Comparison of ENCODE assay signal across 8 mouse cellular contexts in genomic region chr17:55446185-55446527, GRCm38 (mm10). TPM values are rescaled to one million over a fixed set of nuclear protein-coding genes. Genes with fewer than 3 reads are reported as not detected.
DNase-seq lines count a peak whose midpoint lies in the region; ATAC-seq lines count a peak whose summit lies in the region.

No protein-coding gene starts in this region.

- peaks cover 31% of the 10 kb centered on the region for H3K27me3 ChIP-seq in intestine, embryonic 15.5 days (replicated peaks)
- H3K27me3 ChIP-seq in stomach, embryonic 15.5 days (replicated peaks) = peaks cover 25% of the 10 kb centered on the region

- H3K9ac ChIP-seq in intestine, embryonic 15.5 days = no peak overlapping the region
- H3K9ac ChIP-seq in stomach, embryonic 15.5 days = 0 out of 2 replicates have a peak overlapping the region, but pooled peaks have one; percentile 16

- H3K4me3 ChIP-seq in intestine, embryonic 15.5 days (replicated peaks) = peak overlapping the region; percentile 49
- peak overlapping the region; percentile 52 for H3K4me3 ChIP-seq in stomach, embryonic 15.5 days (replicated peaks)

- no peak overlapping the region for H3K27ac ChIP-seq in intestine, embryonic 15.5 days
- H3K27ac ChIP-seq in stomach, embryonic 15.5 days = no peak overlapping the region

- no peaks in the 10 kb centered on the region for H3K9me3 ChIP-seq in intestine, embryonic 15.5 days
- no peaks in the 10 kb centered on the region for H3K9me3 ChIP-seq in stomach, embryonic 15.5 days

- no peaks in the 10 kb centered on the region for H3K36me3 ChIP-seq in intestine, embryonic 15.5 days
- no peaks in the 10 kb centered on the region for H3K36me3 ChIP-seq in stomach, embryonic 15.5 days

- peak; percentile 30 to 33 for DNase-seq in frontal cortex, postnatal 36 days (ENCODE audit: low spot score in 2 of 2)
- DNase-seq in frontal cortex, postnatal 25 days (ENCODE audit: low spot score in 2 of 2) = no peak
- DNase-seq in right cerebral cortex, adult 18-20 months = peak; percentile 31
- DNase-seq in right cerebral cortex, postnatal 25 days = no peak
- no peak for DNase-seq in gastrocnemius, postnatal 10 days
- DNase-seq in left cerebral cortex, adult 11 months (ENCODE audit: low spot score) = no peak

- H3K4me1 ChIP-seq in intestine, embryonic 15.5 days (replicated peaks) = 0 out of 2 replicates have a peak, but pooled peaks cover 5% of the 10 kb centered on the region
- H3K4me1 ChIP-seq in stomach, embryonic 15.5 days = 0 out of 2 replicates have a peak, but pooled peaks cover 4% of the 10 kb centered on the region

- ATAC-seq in intestine, embryonic 15.5 days = peak; percentile 71
- peak; percentile 52; the same call in 1 of the 2 replicates for ATAC-seq in stomach, embryonic 15.5 days (ENCODE audit: insufficient read depth, low FRiP score, low read depth)

- H3K4me2 ChIP-seq in intestine, embryonic 15.5 days (replicated peaks) = peak overlapping the region; percentile 93
- H3K4me2 ChIP-seq in stomach, embryonic 15.5 days = peak overlapping the region; percentile 96

- under 1% methylated on average over 6 of the region's 6 CpGs for WGBS in intestine, embryonic 15.5 days
- WGBS in stomach, embryonic 15.5 days = 2% methylated on average over 6 of the region's 6 CpGs

RNA-seq across cellular contexts. Expression of gene St6gal2, which starts 1.0 kb away (rescaled TPM):
- 0.55 and 0.58 TPM in 2 replicates for polyA plus RNA-seq in intestine, embryonic 15.5 days (2015; fragmentation: Nextera tagmentation; extraction: Ambion mirVana)
- 1.5 and 2.2 TPM in 2 replicates for polyA plus RNA-seq in stomach, embryonic 15.5 days (2015; fragmentation: Nextera tagmentation; extraction: Ambion mirVana)
- under 1 TPM; 0.05 to 0.45 TPM for total RNA-seq in gastrocnemius, postnatal 10 days (2021)

Comparison
In these comparisons a context has a peak if more than half of its experiments do, and no peak if none do; other contexts are left out.
1. DNase-seq: peak in frontal cortex, postnatal 36 days (2 of 2) and right cerebral cortex, adult 18-20 months (single experiment); none in frontal cortex, postnatal 25 days (0 of 2), right cerebral cortex, postnatal 25 days (single experiment), gastrocnemius, postnatal 10 days (single experiment) and left cerebral cortex, adult 11 months (single experiment).